Mouse (Mus musculus) ES-E14 (cell line): Measurements from ENCODE around the gene Kif26a. TPM values are rescaled to one million over a fixed set of nuclear protein-coding genes. Genes with fewer than 3 reads are reported as not detected.

ENCODE experiments used
- DNase-seq: peaks from one replicate; pipeline ENCODE4 v3.0.0-alpha.2; 2013; ENCODE audit warnings: low read depth, low spot score
- H3K27ac ChIP-seq: 2 replicates; pipeline ENCODE4 v1.5.1; 2012; ENCODE audit warnings: low read depth, mild to moderate bottlenecking, low read length, moderate library complexity, mixed read lengths; ENCODE audit not compliant: poor library complexity, insufficient read depth, severe bottlenecking
- H3K36me3 ChIP-seq: 2 replicates; pipeline ENCODE4 v1.6.1; 2012; ENCODE audit warnings: mild to moderate bottlenecking, low read length, moderate library complexity, mixed read lengths; ENCODE audit not compliant: control insufficient read depth, poor library complexity, insufficient read depth, severe bottlenecking
- H3K4me1 ChIP-seq, 2 experiments: fragments of 150-350 bp in 1 of 2; sonication (generic) in 1 of 2; 2 replicates each; pipeline ENCODE4 v1.6.1; 2012; ENCODE audit warnings: low read length in 2 of 2, mild to moderate bottlenecking in 1 of 2, mixed read lengths in 1 of 2; ENCODE audit not compliant: control insufficient read depth in 2 of 2, insufficient read depth in 2 of 2, poor library complexity in 1 of 2
- H3K4me3 ChIP-seq, 2 experiments: fragments of 150-350 bp in 1 of 2; sonication (generic) in 1 of 2; 2 replicates each; pipeline ENCODE4 v1.5.1; 2012; ENCODE audit warnings: low read length in 2 of 2, low read depth in 1 of 2, mild to moderate bottlenecking in 1 of 2, mixed read lengths in 1 of 2; ENCODE audit not compliant: insufficient read depth in 1 of 2, poor library complexity in 1 of 2, severe bottlenecking in 1 of 2
- H3K9ac ChIP-seq: 2 replicates; pipeline ENCODE4 v1.6.1; 2012; ENCODE audit warnings: low read depth, mild to moderate bottlenecking, low read length, mixed read lengths; ENCODE audit not compliant: poor library complexity, insufficient read depth, severe bottlenecking
- H3K9me3 ChIP-seq: fragments of 150-350 bp; sonication (generic); 2 replicates; pipeline ENCODE4 v1.6.1; 2012; ENCODE audit warnings: low read depth, mild to moderate bottlenecking, low read length; ENCODE audit not compliant: control insufficient read depth, insufficient read depth
- CHD2 ChIP-seq: IDR thresholded peaks from 2 replicates; pipeline ENCODE4 v1.6.1; 2014; ENCODE audit warnings: mild to moderate bottlenecking, low read depth, low read length, inconsistent platforms
- HCFC1 ChIP-seq: IDR thresholded peaks from 2 replicates; pipeline ENCODE4 v1.6.1; 2012; ENCODE audit warnings: low read length, inconsistent platforms, borderline replicate concordance; ENCODE audit not compliant: insufficient read depth
- MAFK ChIP-seq: IDR thresholded peaks from 2 replicates; pipeline ENCODE4 v1.6.1; 2014; ENCODE audit warnings: mild to moderate bottlenecking, low read depth, low read length, inconsistent platforms; ENCODE audit not compliant: insufficient read depth
- ZC3H11A ChIP-seq: IDR thresholded peaks from 2 replicates; pipeline ENCODE4 v1.6.1; 2012; ENCODE audit warnings: low read depth, mild to moderate bottlenecking, inconsistent platforms, low read length, borderline replicate concordance
- ZNF384 ChIP-seq: IDR thresholded peaks from 2 replicates; pipeline ENCODE4 v1.6.1; 2012; ENCODE audit warnings: low read depth, low read length, inconsistent platforms
- in situ Hi-C, 2 experiments: fragments of 600-800 bp; cut with MboI; formaldehyde crosslinking; loops; one replicate each; pipeline ENCODE4 v1.15.1; 2025; ENCODE audit warnings: low sequenced_read_pairs in 2 of 2, inconsistent platforms in 1 of 2; ENCODE audit not compliant: unreplicated experiment in 2 of 2
- total RNA-seq: library from RNA; depleted of rRNA; stranded (reverse); fragments of 300-350 nt; gene quantifications from 2 replicates; pipeline ENCODE4 v1.2.3, GENCODE M21; 2012

Kif26a gene
- total RNA-seq, 1 experiment, result 6.1 TPM

- TF ChIP-seq ZNF384, result no peak
- no peak for TF ChIP-seq CHD2
- TF ChIP-seq MAFK, result no peak
- TF ChIP-seq ZC3H11A, result no peak
- TF ChIP-seq HCFC1, result no peak
- Histone ChIP-seq H3K4me3 (no peak overlapping the region), H3K4me1 (no peaks in the 10 kb centered on the region), H3K27ac (no peak overlapping the region), H3K36me3 (no peaks in the 10 kb centered on the region), H3K9ac (no peak overlapping the region), H3K9me3 (no peaks in the 10 kb centered on the region)
- in situ Hi-C loops, result no loop called here
- no peak for DNase-seq
These were observed 71.0 kb downstream of the Kif26a start for GRCm38 (mm10) chr12:112217021-112217420.

DNA sequence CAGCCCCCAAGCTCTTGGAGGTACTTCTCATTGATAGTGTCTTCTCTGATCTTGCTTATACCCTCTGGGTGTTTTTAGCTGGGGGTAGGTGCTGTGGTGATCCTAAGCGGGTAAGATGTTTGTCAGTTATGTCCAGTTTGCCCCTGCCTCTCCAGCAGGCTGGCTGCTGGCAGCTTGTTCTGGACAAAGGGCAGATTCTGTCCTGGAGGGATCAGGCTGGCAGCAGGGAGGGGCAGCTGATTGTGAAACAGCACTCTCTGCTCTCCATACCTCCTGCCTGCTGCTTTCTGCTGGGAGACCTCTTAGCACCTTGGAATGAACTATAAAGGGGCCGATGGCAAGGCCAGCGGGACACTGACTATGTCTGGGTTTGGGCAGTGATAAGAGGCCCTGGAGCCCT is 71.7 kb downstream of the Kif26a start:
- in situ Hi-C loops, result no loop called here
- Histone ChIP-seq H3K27ac (no peak overlapping the region), H3K9ac (no peak overlapping the region), H3K36me3 (no peaks in the 10 kb centered on the region), H3K4me3 (no peak overlapping the region), H3K4me1 (no peaks in the 10 kb centered on the region), H3K9me3 (no peaks in the 10 kb centered on the region)
- TF ChIP-seq ZNF384 (no peak), ZC3H11A (no peak), MAFK (no peak), CHD2 (no peak), HCFC1 (no peak)
- no peak for DNase-seq

DNA sequence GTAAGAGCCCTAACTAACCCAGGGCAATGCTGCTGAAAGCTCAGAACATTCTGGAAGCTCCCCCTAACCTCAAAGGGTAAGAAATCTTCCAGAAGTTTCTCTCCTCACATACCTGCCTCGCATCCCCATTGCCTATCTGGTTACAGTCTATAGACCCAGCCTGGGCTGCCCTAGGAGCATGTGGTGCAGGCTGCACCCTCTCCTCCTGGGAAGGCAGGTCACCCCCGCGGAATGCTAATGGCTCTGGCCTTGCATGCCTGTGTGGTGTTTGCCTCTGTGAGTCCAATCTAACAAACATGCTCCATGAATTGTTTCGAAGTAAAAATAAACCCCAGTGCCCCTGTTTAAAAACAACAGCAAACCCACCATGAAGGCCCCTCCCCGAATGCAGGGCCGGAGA is 75.3 kb downstream of the Kif26a start:
- H3K27ac ChIP-seq, result no peak overlapping the region

DNA sequence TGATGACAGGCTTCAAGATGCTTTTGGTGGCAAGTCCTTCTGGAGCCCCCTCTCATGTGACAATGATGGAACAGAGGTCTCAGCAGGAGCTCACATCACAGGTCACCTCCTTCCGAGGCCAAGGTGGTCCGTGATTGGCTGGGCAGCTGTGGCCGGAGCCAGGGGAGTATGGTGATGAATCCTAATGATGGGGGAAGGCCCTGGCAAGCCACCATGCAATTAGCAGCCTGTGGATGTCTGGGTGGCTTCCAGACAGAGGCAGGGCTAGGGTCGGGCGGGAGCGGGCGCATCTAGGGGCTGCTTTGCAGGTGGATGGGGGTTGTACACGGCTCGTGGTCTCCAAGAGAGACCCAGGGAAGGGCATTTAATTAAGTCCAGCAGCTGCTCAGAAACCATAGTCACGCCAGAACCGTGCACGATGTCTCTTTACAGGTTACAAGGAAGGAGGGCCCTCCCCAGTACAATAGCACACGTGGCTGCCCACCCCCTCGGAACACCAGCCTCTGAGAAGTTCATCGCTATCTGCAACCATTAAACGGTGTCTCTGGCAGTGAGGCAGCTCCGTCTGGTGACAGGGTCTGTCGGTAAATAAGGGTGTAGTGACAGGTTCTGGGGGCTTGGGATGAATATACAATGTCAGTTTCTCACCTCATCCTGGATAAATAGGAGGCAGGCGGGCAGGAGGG is 75.9 kb downstream of the Kif26a start:
- TF ChIP-seq HCFC1 (no peak), MAFK (no peak), CHD2 (no peak), ZNF384 (no peak), ZC3H11A (no peak)
- in situ Hi-C loops, result no loop called here
- no peak for DNase-seq
- H3K9ac ChIP-seq, result no peak overlapping the region
- H3K4me1 ChIP-seq, result no peaks in the 10 kb centered on the region
- no peak overlapping the region for H3K4me3 ChIP-seq
- H3K36me3 ChIP-seq, result no peaks in the 10 kb centered on the region
- no peak overlapping the region for H3K27ac ChIP-seq
- no peaks in the 10 kb centered on the region for H3K9me3 ChIP-seq

More for the DNA sequence above, 75.3 kb downstream of the Kif26a start:
- no peak overlapping the region for H3K9ac ChIP-seq
- no peak for TF ChIP-seq ZC3H11A
- TF ChIP-seq HCFC1, result no peak
- no peak for TF ChIP-seq ZNF384
- no peak for TF ChIP-seq CHD2
- no peak for TF ChIP-seq MAFK
- DNase-seq, result no peak
- in situ Hi-C loops, result no loop called here
- no peaks in the 10 kb centered on the region for H3K4me1 ChIP-seq
- no peaks in the 10 kb centered on the region for H3K9me3 ChIP-seq
- H3K4me3 ChIP-seq, result no peak overlapping the region
- no peaks in the 10 kb centered on the region for H3K36me3 ChIP-seq

DNA sequence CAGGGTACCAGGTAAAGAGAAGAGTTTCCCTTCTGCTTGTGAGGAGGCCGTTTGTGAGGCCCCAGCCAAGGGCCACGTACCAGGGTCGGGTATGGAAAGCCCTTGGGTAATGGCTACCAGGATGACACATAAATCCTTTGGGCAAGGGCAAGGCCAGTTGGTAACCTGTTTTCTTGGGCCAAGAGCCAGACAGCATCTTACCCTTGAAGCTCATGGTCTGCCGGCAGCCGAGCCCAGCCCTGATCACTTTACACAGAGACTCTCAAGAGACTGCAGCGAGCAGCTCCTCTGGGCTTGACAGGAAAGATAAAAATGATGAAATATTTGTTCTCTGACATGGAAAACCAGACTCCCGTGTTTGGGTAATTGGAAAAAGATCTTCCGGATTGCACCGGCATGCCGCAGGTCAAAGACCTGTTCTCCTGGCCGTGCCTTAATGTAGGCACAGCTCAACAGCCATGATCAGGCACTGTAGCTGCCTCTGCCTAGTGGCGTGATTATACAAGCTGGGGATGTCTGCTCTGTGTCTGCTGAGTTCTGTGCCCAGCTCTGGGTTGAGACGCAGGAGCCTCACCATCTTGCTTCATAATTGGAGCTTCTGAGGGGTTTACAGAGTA is 77.8 kb downstream of the Kif26a start:
- no peak overlapping the region for H3K4me3 ChIP-seq
- no peaks in the 10 kb centered on the region for H3K9me3 ChIP-seq
- no peaks in the 10 kb centered on the region for H3K36me3 ChIP-seq
- H3K27ac ChIP-seq, result no peak overlapping the region
- no peaks in the 10 kb centered on the region for H3K4me1 ChIP-seq
- in situ Hi-C loops, result no loop called here
- H3K9ac ChIP-seq, result no peak overlapping the region
- no peak for TF ChIP-seq MAFK
- no peak for TF ChIP-seq CHD2
- TF ChIP-seq ZC3H11A, result no peak
- no peak for TF ChIP-seq ZNF384
- TF ChIP-seq HCFC1, result no peak
- no peak for DNase-seq
